Mouse (Mus musculus) limb, embryonic 13.5 days (tissue): ENCODE measurements around the gene Ccdc105. TPM values are rescaled to one million over a fixed set of nuclear protein-coding genes. Genes with fewer than 3 reads are reported as not detected.

Experiments
- ATAC-seq: fragments of 200-750 bp; cut with Nextera tagmentation; 2 replicates; pipeline ENCODE4 v1.8.0; 2017; ENCODE audit warnings: low read depth, moderate number of reproducible peaks, moderate TSS enrichment; ENCODE audit not compliant: low FRiP score
- H3K27ac ChIP-seq: fragments of 300-500 bp; sonication (generic); 2 replicates; pipeline ENCODE4 v1.5.1; 2015; ENCODE audit warnings: inconsistent platforms, mild to moderate bottlenecking, moderate library complexity
- H3K27me3 ChIP-seq: fragments of 300-500 bp; sonication (generic); 2 replicates; pipeline ENCODE4 v1.6.1; 2015; ENCODE audit warnings: mild to moderate bottlenecking, inconsistent platforms
- H3K36me3 ChIP-seq: fragments of 300-500 bp; sonication (generic); 2 replicates; pipeline ENCODE4 v1.6.1; 2015; ENCODE audit warnings: inconsistent platforms, mild to moderate bottlenecking, moderate library complexity
- H3K4me1 ChIP-seq: fragments of 300-500 bp; sonication (generic); 2 replicates; pipeline ENCODE4 v1.6.1; 2015; ENCODE audit warnings: inconsistent platforms
- H3K4me2 ChIP-seq: fragments of 300-500 bp; sonication (generic); replicated peaks from 2 replicates; pipeline ENCODE4 v1.6.1; 2015; ENCODE audit warnings: inconsistent platforms, mild to moderate bottlenecking, moderate library complexity
- H3K4me3 ChIP-seq: fragments of 300-500 bp; sonication (generic); 2 replicates; pipeline ENCODE4 v1.5.1; 2015; ENCODE audit warnings: moderate library complexity, mild to moderate bottlenecking, inconsistent platforms
- H3K9ac ChIP-seq: fragments of 300-500 bp; sonication (generic); 2 replicates; pipeline ENCODE4 v1.6.1; 2015; ENCODE audit warnings: mild to moderate bottlenecking, inconsistent platforms
- H3K9me3 ChIP-seq: fragments of 300-500 bp; sonication (generic); 2 replicates; pipeline ENCODE4 v1.6.1; 2016; ENCODE audit warnings: inconsistent platforms
- WGBS: fragments of 180-500 bp; shearing (Covaris S2); methylation state at CpG from one replicate; pipeline ENCODE4 v1.1.7; 2015; 5-methylcytosine and 5-hydroxymethylcytosine counted together
- polyA plus RNA-seq: library from polyadenylated mRNA; unstranded; fragments of >200 nt; fragmentation: Nextera tagmentation; extraction: Ambion mirVana; gene quantifications from 2 replicates; pipeline ENCODE4 v1.2.1, GENCODE M21; 2015

Gene Ccdc105
- polyA plus RNA-seq, 1 experiment from 2014 or later: 0.19 TPM

DNA sequence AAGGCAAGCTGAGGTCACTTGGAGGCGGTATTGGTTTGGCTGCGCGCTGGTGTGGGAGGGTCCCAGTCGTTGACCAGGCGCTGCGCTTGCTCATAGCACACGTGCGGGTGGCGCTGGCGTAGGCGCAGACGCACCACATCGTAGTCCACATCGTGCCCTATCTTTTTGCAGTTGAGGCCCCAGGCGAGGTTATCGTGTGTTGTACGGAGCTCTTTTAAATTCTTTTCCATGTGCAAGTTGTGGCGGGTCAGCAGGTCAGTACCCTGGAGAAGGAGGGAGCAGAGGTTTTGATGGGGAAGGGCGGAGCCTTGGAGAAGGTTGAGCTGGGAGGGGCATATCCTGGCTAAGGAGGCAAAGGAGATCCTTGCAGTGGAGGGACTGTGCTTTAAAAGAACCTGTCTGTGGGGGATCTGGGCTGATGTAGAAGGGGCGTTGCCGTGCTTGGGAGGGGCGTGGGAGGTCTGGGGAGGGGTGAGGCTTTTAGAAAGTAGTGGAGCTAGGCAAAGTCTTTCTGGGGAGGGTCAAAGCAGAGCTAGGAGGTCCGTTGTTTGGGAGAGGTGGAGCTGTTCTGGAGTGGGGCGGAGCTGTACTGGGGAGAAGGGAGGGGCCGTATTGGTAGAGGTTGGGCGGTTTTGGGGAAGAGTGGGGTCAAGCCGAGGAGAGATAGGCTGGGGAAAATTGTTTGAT lies 5.7 kb downstream of the Ccdc105 start:
- H3K36me3 ChIP-seq: no peaks in the 10 kb centered on the region
- peaks cover 24% of the 10 kb centered on the region for H3K4me1 ChIP-seq
- no peak overlapping the region for H3K27ac ChIP-seq
- peak overlapping the region; percentile 74 for H3K4me2 ChIP-seq
- no peak overlapping the region for H3K9ac ChIP-seq
- 2% methylated on average over 27 of the region's 27 CpGs for WGBS
- H3K4me3 ChIP-seq: peak overlapping the region; percentile 40
- H3K9me3 ChIP-seq: no peaks in the 10 kb centered on the region
- peak; percentile 61 for ATAC-seq
- H3K27me3 ChIP-seq: peaks cover 6% of the 10 kb centered on the region; the same call in 1 of the 2 replicates

DNA sequence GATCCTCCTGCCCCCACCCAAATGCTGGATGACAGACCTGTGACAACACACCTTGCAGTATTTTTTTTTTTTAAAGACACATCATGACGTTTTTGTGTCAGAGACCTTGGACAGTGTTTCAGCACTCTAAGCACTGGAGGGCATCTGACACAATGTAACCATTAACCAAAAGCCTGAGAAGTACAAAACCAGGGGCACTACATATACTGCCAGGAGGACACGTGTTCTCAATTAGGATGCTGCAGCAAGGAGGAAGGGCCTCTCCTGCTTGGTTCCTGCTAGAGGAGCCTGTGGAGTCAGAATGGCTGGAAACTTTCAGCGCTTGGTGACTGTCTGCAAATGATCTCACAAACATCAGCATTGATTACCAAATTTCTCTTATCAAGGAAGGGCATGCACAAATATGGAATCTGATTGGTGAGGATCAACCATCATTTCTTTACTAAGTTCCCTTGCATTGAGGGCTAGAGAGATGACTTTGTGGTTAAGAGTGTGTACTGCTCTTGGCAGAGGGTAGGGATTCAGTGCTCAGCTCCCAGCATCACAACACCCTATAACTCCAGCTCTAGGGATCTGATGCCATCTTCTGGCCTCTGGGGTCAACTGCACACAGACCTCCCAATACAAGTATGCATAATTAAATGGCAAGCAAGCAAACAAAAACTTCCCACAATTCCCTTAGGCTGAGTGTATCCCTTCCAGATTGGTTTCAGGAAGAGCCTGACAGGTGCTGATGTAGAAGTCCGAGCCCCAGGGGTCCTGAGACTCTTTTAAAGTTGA lies 7.2 kb downstream of the Ccdc105 start:
- Histone ChIP-seq H3K9me3 (no peaks in the 10 kb centered on the region), H3K36me3 (no peaks in the 10 kb centered on the region), H3K27ac (no peak overlapping the region; the same call in 1 of the 2 replicates), H3K4me2 (no peak overlapping the region), H3K4me1 (peaks cover 19% of the 10 kb centered on the region), H3K9ac (no peak overlapping the region), H3K4me3 (no peak overlapping the region), H3K27me3 (peaks cover 3% of the 10 kb centered on the region; the same call in 1 of the 2 replicates)
- ATAC-seq: peak; percentile 52; the same call in 1 of the 2 replicates
- 33% methylated on average over 4 of the region's 4 CpGs for WGBS

DNA sequence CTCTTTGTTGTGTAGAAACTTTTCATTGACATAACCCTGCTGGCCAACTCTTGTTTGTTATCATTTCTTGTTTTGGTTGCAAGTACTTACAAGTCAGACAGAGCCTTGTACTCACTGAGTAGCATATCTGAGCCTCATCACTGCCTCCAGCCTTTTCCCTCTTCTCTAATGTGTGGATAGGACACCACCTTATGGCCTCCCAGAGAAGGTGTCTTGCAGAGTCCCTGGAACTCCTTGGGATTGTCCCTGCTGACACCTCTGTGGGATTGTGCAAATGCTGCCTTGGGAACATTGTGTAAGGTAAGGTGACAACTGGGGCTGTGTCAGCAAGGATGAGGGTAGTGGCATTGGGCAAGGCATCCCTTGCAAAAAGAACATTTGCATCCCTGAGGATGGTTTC lies 9.1 kb downstream of the Ccdc105 start:
- Histone ChIP-seq H3K9me3 (no peaks in the 10 kb centered on the region), H3K9ac (no peak overlapping the region), H3K4me3 (no peak overlapping the region), H3K27ac (no peak overlapping the region), H3K4me1 (peaks cover 19% of the 10 kb centered on the region), H3K27me3 (peaks cover 2% of the 10 kb centered on the region; the same call in 1 of the 2 replicates), H3K4me2 (no peak overlapping the region), H3K36me3 (no peaks in the 10 kb centered on the region)
- ATAC-seq: no peak

- ATAC-seq: no peak
- no peak overlapping the region for H3K9ac ChIP-seq
- H3K4me1 ChIP-seq: no peaks in the 10 kb centered on the region
- WGBS: 80% methylated on average over 4 of the region's 4 CpGs
- no peaks in the 10 kb centered on the region for H3K27me3 ChIP-seq
- no peaks in the 10 kb centered on the region for H3K36me3 ChIP-seq
- H3K4me2 ChIP-seq: no peak overlapping the region
- H3K27ac ChIP-seq: no peak overlapping the region
- H3K4me3 ChIP-seq: no peak overlapping the region
- H3K9me3 ChIP-seq: no peaks in the 10 kb centered on the region; the same call in 1 of the 2 replicates
Measured at GRCm38 (mm10) chr10:78739821-78740220, 13.0 kb downstream of the Ccdc105 start.

DNA sequence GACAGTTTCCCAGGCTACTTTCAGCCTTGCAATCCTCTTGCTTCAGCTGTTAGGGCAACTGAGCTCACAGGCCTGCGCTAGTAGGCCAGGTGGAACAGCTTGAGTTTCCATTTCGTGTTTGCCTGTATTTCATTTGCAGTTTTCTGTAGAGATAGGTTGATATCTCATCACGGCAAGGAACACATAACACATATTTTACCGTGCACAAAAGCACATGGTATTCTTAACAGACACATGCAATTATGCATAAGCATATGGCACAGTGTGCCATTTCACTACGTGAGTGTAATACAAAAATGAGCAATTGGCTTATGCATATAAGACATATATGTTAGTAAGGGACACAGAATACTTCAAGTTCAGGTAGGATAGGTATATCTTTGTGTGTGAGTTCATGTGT lies 25.0 kb downstream of the Ccdc105 start:
- ATAC-seq: no peak
- Histone ChIP-seq H3K27me3 (no peaks in the 10 kb centered on the region), H3K4me3 (no peak overlapping the region), H3K36me3 (no peaks in the 10 kb centered on the region), H3K9me3 (no peaks in the 10 kb centered on the region), H3K27ac (no peak overlapping the region), H3K4me2 (no peak overlapping the region), H3K4me1 (peaks cover 6% of the 10 kb centered on the region; the same call in 1 of the 2 replicates), H3K9ac (no peak overlapping the region)
- WGBS: 77% methylated on average over 5 of the region's 5 CpGs

DNA sequence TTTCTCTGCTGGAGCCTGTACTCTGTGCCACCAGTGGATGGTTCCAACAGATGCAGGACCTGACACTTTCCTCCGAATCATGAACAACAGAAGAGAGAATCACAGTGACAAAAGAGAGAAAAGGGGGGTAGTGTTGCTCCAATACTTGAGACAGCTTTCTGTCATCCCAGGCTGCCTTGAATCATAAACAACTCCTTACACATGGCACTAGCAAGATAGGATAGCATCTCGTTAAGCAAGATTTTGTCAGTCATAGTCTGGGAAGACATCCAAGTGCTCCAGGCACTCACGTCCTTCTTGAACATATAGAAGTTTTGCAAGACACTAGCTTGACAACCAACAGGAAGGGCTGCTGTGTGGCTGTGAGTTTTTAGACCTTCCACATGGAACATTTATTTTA lies 25.8 kb downstream of the Ccdc105 start:
- H3K4me1 ChIP-seq: peaks cover 6% of the 10 kb centered on the region; the same call in 1 of the 2 replicates
- H3K9me3 ChIP-seq: no peaks in the 10 kb centered on the region
- no peaks in the 10 kb centered on the region for H3K36me3 ChIP-seq
- no peak overlapping the region for H3K4me3 ChIP-seq
- no peaks in the 10 kb centered on the region for H3K27me3 ChIP-seq
- H3K27ac ChIP-seq: no peak overlapping the region
- ATAC-seq: no peak
- H3K4me2 ChIP-seq: no peak overlapping the region
- 63% methylated on average over 3 of the region's 3 CpGs for WGBS
- H3K9ac ChIP-seq: no peak overlapping the region

DNA sequence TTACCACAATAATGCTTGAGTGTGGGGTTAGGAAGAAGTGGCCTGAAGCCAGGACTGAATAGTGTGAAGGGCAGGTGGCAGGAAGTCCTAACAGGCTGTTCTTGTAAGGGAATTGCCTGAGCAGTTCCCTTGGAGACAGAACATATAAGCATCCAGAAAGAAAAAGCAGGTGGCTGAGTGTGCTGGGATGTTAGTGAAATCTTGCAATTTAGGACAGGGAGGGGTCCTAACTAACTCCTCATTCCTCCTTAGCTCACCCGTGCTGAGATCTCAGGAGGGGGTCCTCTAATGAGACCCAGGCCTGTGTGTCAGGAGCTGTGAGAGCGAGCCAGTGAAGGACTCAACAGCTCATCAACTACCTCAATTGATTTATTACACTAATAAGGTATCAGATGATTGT lies 29.4 kb downstream of the Ccdc105 start:
- no peak overlapping the region for H3K4me3 ChIP-seq
- H3K9ac ChIP-seq: no peak overlapping the region
- peaks cover 6% of the 10 kb centered on the region; the same call in 1 of the 2 replicates for H3K4me1 ChIP-seq
- H3K4me2 ChIP-seq: no peak overlapping the region
- WGBS: 5% methylated on average over 2 of the region's 2 CpGs
- no peaks in the 10 kb centered on the region for H3K27me3 ChIP-seq
- H3K27ac ChIP-seq: no peak overlapping the region
- peak; percentile 59 for ATAC-seq
- H3K9me3 ChIP-seq: no peaks in the 10 kb centered on the region
- H3K36me3 ChIP-seq: no peaks in the 10 kb centered on the region

- Histone ChIP-seq H3K9ac (no peak overlapping the region), H3K4me3 (no peak overlapping the region), H3K27ac (no peak overlapping the region), H3K36me3 (no peaks in the 10 kb centered on the region), H3K4me1 (peaks cover 6% of the 10 kb centered on the region; the same call in 1 of the 2 replicates), H3K9me3 (no peaks in the 10 kb centered on the region), H3K27me3 (no peaks in the 10 kb centered on the region), H3K4me2 (no peak overlapping the region)
- WGBS: 71% methylated on average over 2 of the region's 2 CpGs
- ATAC-seq: no peak
Measured at GRCm38 (mm10) chr10:78722654-78723053, 30.2 kb downstream of the Ccdc105 start.

DNA sequence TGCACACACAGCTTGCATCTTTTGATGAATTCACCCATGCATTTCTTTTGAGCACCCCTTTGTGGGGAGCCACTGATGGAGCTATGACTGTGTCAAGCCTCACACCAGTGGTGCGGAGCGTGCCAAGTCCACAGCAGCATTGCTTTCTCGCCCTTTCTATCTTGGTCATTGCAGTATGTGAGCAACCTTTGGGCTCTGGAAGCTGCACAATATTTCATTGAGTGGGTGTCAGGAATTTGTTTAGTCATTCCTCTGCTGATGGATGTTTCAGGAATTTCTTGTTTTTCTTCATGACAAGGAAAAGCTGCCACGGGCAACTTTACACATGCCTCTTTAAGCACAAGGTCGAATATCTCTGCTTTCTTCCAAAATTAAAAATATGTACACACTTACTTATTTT lies 30.8 kb downstream of the Ccdc105 start:
- WGBS: 78% methylated on average over 5 of the region's 5 CpGs
- H3K4me1 ChIP-seq: peaks cover 6% of the 10 kb centered on the region; the same call in 1 of the 2 replicates
- no peak overlapping the region for H3K4me3 ChIP-seq
- no peak overlapping the region for H3K27ac ChIP-seq
- H3K9ac ChIP-seq: no peak overlapping the region
- H3K27me3 ChIP-seq: no peaks in the 10 kb centered on the region
- no peaks in the 10 kb centered on the region for H3K9me3 ChIP-seq
- no peak for ATAC-seq
- H3K4me2 ChIP-seq: no peak overlapping the region
- H3K36me3 ChIP-seq: no peaks in the 10 kb centered on the region

DNA sequence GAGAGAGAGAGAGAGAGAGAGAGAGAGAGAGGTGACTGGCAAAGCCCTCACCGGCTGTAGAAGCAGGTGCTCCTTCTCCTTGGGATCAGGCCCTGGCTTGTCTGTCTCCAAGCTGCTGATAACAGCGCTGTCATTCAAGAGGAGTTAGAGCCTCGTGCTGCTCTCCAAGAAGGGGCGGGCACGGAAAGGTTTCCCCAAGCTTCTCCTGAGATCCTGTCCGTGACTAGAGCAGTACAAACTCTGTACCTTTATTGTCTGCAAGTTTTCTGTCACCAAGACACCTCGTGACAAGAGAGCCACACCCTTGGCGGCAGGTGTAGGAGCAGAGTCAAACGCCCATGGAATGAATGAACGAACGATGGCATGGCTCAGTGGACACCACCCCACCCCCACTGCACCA lies 34.8 kb downstream of the Ccdc105 start, which contains the start of gene Casp14:
Gene Casp14, minus strand, starts transcription at position 239 of the 400 bp plus-strand sequence.
- Histone ChIP-seq H3K27ac (no peak within 1 kb of the TSS), H3K4me1 (no peaks in the 10 kb centered on the region), H3K36me3 (no peaks in the 10 kb centered on the region), H3K4me3 (no peak within 1 kb of the TSS), H3K4me2 (no peak within 1 kb of the TSS), H3K9ac (no peak within 1 kb of the TSS), H3K9me3 (no peaks in the 10 kb centered on the region), H3K27me3 (no peaks in the 10 kb centered on the region; the same call in 1 of the 2 replicates)
- ATAC-seq: no peak
- 68% methylated on average over 11 of the region's 11 CpGs for WGBS

- H3K27ac ChIP-seq: no peak overlapping the region
- no peak for ATAC-seq
- H3K9ac ChIP-seq: no peak overlapping the region
- H3K27me3 ChIP-seq: no peaks in the 10 kb centered on the region; the same call in 1 of the 2 replicates
- no peaks in the 10 kb centered on the region for H3K4me1 ChIP-seq
- H3K4me3 ChIP-seq: no peak overlapping the region
- H3K9me3 ChIP-seq: no peaks in the 10 kb centered on the region
- H3K36me3 ChIP-seq: no peaks in the 10 kb centered on the region
- H3K4me2 ChIP-seq: no peak overlapping the region
Measured at GRCm38 (mm10) chr10:78716231-78716630, 36.6 kb downstream of the Ccdc105 start.

- Histone ChIP-seq H3K4me1 (no peaks in the 10 kb centered on the region), H3K9ac (no peak overlapping the region), H3K36me3 (no peaks in the 10 kb centered on the region), H3K27ac (no peak overlapping the region), H3K27me3 (no peaks in the 10 kb centered on the region; the same call in 1 of the 2 replicates), H3K4me3 (no peak overlapping the region), H3K4me2 (no peak overlapping the region), H3K9me3 (no peaks in the 10 kb centered on the region)
- ATAC-seq: no peak
- WGBS: 92% methylated on average over 7 of the region's 7 CpGs
Measured at GRCm38 (mm10) chr10:78715156-78715555, 37.7 kb downstream of the Ccdc105 start.
